Mouse (Mus musculus) testis, adult 2 months (tissue): ENCODE results near the gene Cpm. TPM values are rescaled to one million over a fixed set of nuclear protein-coding genes. Genes with fewer than 3 reads are reported as not detected.

ENCODE experiments used
- H3K27ac ChIP-seq: fragments of 200-500 bp; 2 replicates; pipeline ENCODE4 v1.5.1; 2012; ENCODE audit warnings: low read depth, low read length; ENCODE audit not compliant: control insufficient read depth, insufficient read depth
- H3K27me3 ChIP-seq: fragments of 200-500 bp; 2 replicates; pipeline ENCODE4 v1.6.1; 2012; ENCODE audit warnings: mild to moderate bottlenecking, low read length, moderate library complexity; ENCODE audit not compliant: control insufficient read depth, insufficient read depth
- H3K36me3 ChIP-seq: fragments of 200-500 bp; 2 replicates; pipeline ENCODE4 v1.6.1; 2012; ENCODE audit warnings: mild to moderate bottlenecking, low read length; ENCODE audit not compliant: control insufficient read depth, insufficient read depth
- H3K4me1 ChIP-seq: fragments of 200-500 bp; 2 replicates; pipeline ENCODE4 v1.6.1; 2012; ENCODE audit warnings: low read length; ENCODE audit not compliant: control insufficient read depth, insufficient read depth
- H3K4me3 ChIP-seq: fragments of 200-500 bp; 2 replicates; pipeline ENCODE4 v1.5.1; 2012; ENCODE audit warnings: low read depth, mild to moderate bottlenecking, low read length, moderate library complexity, mixed read lengths; ENCODE audit not compliant: control insufficient read depth
- CTCF ChIP-seq: fragments of 200-500 bp; IDR thresholded peaks from 2 replicates; pipeline ENCODE4 v1.5.1; 2012; ENCODE audit warnings: low read depth, mild to moderate bottlenecking, inconsistent platforms, low read length, moderate library complexity; ENCODE audit not compliant: control insufficient read depth, insufficient read depth, insufficient replicate concordance
- POLR2A ChIP-seq: fragments of 200-500 bp; IDR thresholded peaks from 2 replicates; pipeline ENCODE4 v1.6.1; 2012; ENCODE audit warnings: low read depth, mild to moderate bottlenecking, inconsistent platforms, low read length, moderate library complexity; ENCODE audit not compliant: control insufficient read depth
- polyA plus RNA-seq: library from polyadenylated mRNA; depleted of rRNA; stranded (reverse); fragments of >200 nt; gene quantifications from 2 replicates; pipeline ENCODE4 v1.2.3, GENCODE M21; 2012

Cpm gene
- polyA plus RNA-seq, 1 experiment, result 0.77 TPM

GRCm38 (mm10) chr10:117589144-117589940 lies 40.0 kb upstream of the Cpm start:
- H3K4me1 ChIP-seq, result peaks cover 2% of the 10 kb centered on the region; the same call in 1 of the 2 replicates

DNA sequence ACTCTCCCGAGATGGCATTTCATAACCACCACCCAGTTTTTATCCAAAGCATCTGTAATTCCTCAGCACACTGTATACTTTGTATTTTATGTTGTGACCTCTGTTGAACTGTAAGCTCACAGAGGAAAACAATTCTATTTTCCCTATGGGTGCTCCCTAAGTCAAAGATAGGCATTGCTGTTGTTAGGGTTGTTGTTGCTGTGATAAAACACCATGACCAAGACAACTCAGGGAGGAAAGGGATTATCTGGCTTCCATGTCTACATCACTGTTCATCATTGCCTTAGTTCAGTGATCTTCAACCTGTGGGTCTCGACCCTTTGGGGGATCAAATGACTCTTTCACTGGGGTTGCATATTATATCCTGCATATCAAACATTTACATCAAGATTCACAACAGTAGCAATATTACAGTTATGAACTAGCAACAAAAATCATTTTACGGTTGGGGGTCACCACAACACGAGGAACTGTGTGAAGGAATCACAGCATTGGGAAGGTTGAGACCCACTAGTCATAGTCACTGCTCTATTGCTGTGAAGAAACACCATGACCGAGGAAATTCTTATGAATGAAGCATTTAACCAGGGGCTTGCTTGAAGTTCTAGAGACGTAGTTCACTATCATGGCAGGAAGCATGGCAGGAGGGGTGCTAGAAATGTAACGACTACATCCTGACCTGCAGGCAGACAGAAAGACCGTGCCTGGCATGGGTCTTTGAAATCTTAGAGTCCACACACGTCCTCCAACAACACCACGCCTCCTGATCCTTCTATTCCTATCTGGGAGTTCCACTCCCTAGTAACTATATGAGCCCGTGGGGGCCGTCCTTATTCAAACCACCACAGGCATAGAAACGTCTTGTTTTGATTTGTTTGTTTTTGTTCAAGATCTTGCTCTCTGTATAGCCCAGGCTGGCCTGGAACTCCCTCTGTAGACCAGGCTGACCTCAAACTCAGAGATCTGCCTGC lies 38.7 kb upstream of the Cpm start:
- H3K27me3 ChIP-seq, result no peaks in the 10 kb centered on the region
- H3K36me3 ChIP-seq, result no peaks in the 10 kb centered on the region
- H3K4me3 ChIP-seq, result no peak overlapping the region
- TF ChIP-seq POLR2A, result no peak
- no peak for TF ChIP-seq CTCF
- H3K4me1 ChIP-seq, result peaks cover 4% of the 10 kb centered on the region
- no peak overlapping the region for H3K27ac ChIP-seq

More at GRCm38 (mm10) chr10:117589144-117589940, 40.0 kb upstream of the Cpm start:
- H3K27ac ChIP-seq, result no peak overlapping the region
- no peaks in the 10 kb centered on the region for H3K36me3 ChIP-seq
- H3K4me3 ChIP-seq, result no peak overlapping the region
- H3K27me3 ChIP-seq, result no peaks in the 10 kb centered on the region
- no peak for TF ChIP-seq POLR2A
- no peak for TF ChIP-seq CTCF

- no peaks in the 10 kb centered on the region for H3K36me3 ChIP-seq
- no peak for TF ChIP-seq POLR2A
- no peak for TF ChIP-seq CTCF
- H3K27ac ChIP-seq, result no peak overlapping the region
- H3K27me3 ChIP-seq, result no peaks in the 10 kb centered on the region
- H3K4me3 ChIP-seq, result no peak overlapping the region
- H3K4me1 ChIP-seq, result peaks cover 4% of the 10 kb centered on the region
These were observed 37.5 kb upstream of the Cpm start for GRCm38 (mm10) chr10:117591766-117592165.

- H3K36me3 ChIP-seq, result no peaks in the 10 kb centered on the region
- H3K27me3 ChIP-seq, result no peaks in the 10 kb centered on the region
- no peak overlapping the region for H3K4me3 ChIP-seq
- no peak overlapping the region for H3K27ac ChIP-seq
- TF ChIP-seq POLR2A (no peak), CTCF (no peak)
- peaks cover 2% of the 10 kb centered on the region for H3K4me1 ChIP-seq
These were observed 36.8 kb upstream of the Cpm start for GRCm38 (mm10) chr10:117592306-117593040.

DNA sequence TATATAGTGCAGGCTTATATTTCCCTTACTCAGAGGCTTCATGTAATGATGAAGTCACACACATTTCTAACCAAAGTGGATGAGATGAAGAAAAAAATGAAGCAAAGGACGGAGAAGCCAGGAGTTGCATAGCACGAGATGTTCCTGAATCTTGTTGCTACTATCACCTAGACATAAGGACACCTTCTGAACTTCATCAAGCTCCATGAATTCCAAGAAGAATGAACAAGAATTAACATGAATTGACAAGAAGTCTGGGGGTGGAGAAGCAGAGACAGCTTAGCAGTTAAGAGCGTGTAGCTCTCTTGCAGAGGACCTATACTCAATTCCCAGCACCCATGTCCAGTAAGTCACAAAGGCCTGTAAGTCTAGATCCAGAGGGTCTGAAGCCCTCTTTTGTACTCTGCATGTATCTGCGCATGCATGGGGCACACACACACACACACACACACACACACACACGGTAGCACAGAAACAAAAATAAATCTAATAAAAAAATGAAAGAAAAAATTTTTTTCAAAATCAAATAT lies 36.2 kb upstream of the Cpm start:
- no peaks in the 10 kb centered on the region for H3K27me3 ChIP-seq
- no peak overlapping the region for H3K27ac ChIP-seq
- H3K36me3 ChIP-seq, result no peaks in the 10 kb centered on the region
- TF ChIP-seq CTCF (no peak), POLR2A (no peak)
- H3K4me1 ChIP-seq, result peaks cover 2% of the 10 kb centered on the region
- H3K4me3 ChIP-seq, result no peak overlapping the region

DNA sequence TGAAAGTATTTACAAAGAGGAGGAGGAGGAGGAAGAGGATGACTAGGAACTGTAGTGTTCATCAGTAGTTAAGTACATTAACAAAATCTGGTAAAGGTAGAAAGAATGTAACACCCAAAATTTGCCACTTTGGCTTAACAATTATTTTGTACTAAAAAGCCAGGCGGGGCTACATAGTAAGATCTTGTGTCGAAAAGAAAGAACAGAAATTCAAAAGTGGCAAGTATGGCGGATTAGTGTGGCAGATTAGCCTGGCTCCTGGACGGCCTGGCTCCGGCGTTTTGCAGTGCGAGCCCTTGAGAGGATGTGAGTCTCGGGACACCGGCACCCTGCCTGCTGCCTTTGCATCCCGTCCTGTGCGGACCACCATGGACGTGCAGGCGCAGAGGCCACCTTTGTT lies 35.4 kb upstream of the Cpm start:
- Histone ChIP-seq H3K4me1 (peaks cover 2% of the 10 kb centered on the region), H3K4me3 (no peak overlapping the region), H3K27me3 (no peaks in the 10 kb centered on the region), H3K36me3 (no peaks in the 10 kb centered on the region), H3K27ac (no peak overlapping the region)
- no peak for TF ChIP-seq CTCF
